Mouse (Mus musculus): Measurements from ENCODE around the gene Tbx5. TPM values are rescaled to one million over a fixed set of nuclear protein-coding genes. Genes with fewer than 3 reads are reported as not detected.

The Tbx5 gene
- polyA plus RNA-seq, 1 experiment = not detected

- no peaks in the 10 kb centered on the region for H3K36me3 ChIP-seq (ENCODE audit: control insufficient read depth, insufficient read depth)
- H3K79me2 ChIP-seq (ENCODE audit: control insufficient read depth, insufficient read depth) = no peaks in the 10 kb centered on the region
- TF ChIP-seq USF1 (IDR thresholded peaks at IDR 0.05; ENCODE audit: low read depth) (no peak), MYOG (IDR thresholded peaks at IDR 0.05; ENCODE audit: control insufficient read depth, extremely low read depth, insufficient read length) (no peak), CEBPB (IDR thresholded peaks at IDR 0.05; ENCODE audit: low read depth) (no peak), FOSL1 (IDR thresholded peaks at IDR 0.05; ENCODE audit: insufficient read depth, low read length, poor library complexity, severe bottlenecking) (no peak), MAX (IDR thresholded peaks at IDR 0.05) (no peak), CTCF (IDR thresholded peaks at IDR 0.05; ENCODE audit: control insufficient read depth, insufficient read depth, insufficient read length) (no peak), MYOD1 (IDR thresholded peaks at IDR 0.05; ENCODE audit: control insufficient read depth, insufficient read length, low read depth) (no peak)
- no peak overlapping the region for H3ac ChIP-seq (ENCODE audit: control insufficient read depth, insufficient read length, low read depth)
- no peak overlapping the region for H3K4me3 ChIP-seq (ENCODE audit: insufficient read depth, poor library complexity, severe bottlenecking)
- peaks cover 84% of the 10 kb centered on the region for H3K27me3 ChIP-seq (ENCODE audit: control insufficient read depth, insufficient read depth, insufficient read length)
- H3K79me3 ChIP-seq (ENCODE audit: low read depth) = no peaks in the 10 kb centered on the region
Observed at GRCm38 (mm10) chr5:119839616-119840368, 7.3 kb downstream of the Tbx5 start.

GRCm38 (mm10) chr5:119840404-119840803, 7.9 kb downstream of the Tbx5 start:
- Histone ChIP-seq H3K79me2 (ENCODE audit: control insufficient read depth, insufficient read depth) (no peaks in the 10 kb centered on the region), H3K27me3 (ENCODE audit: control insufficient read depth, insufficient read depth, insufficient read length) (peaks cover 83% of the 10 kb centered on the region), H3ac (ENCODE audit: control insufficient read depth, insufficient read length, low read depth) (no peak overlapping the region), H3K4me3 (ENCODE audit: insufficient read depth, poor library complexity, severe bottlenecking) (no peak overlapping the region), H3K36me3 (ENCODE audit: control insufficient read depth, insufficient read depth) (no peaks in the 10 kb centered on the region), H3K79me3 (ENCODE audit: low read depth) (no peaks in the 10 kb centered on the region)
- TF ChIP-seq MYOG (IDR thresholded peaks at IDR 0.05; ENCODE audit: control insufficient read depth, extremely low read depth, insufficient read length) (no peak), USF1 (IDR thresholded peaks at IDR 0.05; ENCODE audit: low read depth) (no peak), MYOD1 (IDR thresholded peaks at IDR 0.05; ENCODE audit: control insufficient read depth, insufficient read length, low read depth) (no peak), FOSL1 (IDR thresholded peaks at IDR 0.05; ENCODE audit: insufficient read depth, low read length, poor library complexity, severe bottlenecking) (no peak), CTCF (IDR thresholded peaks at IDR 0.05; ENCODE audit: control insufficient read depth, insufficient read depth, insufficient read length) (no peak), MAX (IDR thresholded peaks at IDR 0.05) (no peak), CEBPB (IDR thresholded peaks at IDR 0.05; ENCODE audit: low read depth) (no peak)

- H3K36me3 ChIP-seq (ENCODE audit: control insufficient read depth, insufficient read depth) = no peaks in the 10 kb centered on the region
- no peaks in the 10 kb centered on the region for H3K79me3 ChIP-seq (ENCODE audit: low read depth)
- peaks cover 72% of the 10 kb centered on the region for H3K27me3 ChIP-seq (ENCODE audit: control insufficient read depth, insufficient read depth, insufficient read length)
- TF ChIP-seq MYOD1 (IDR thresholded peaks at IDR 0.05; ENCODE audit: control insufficient read depth, insufficient read length, low read depth) (no peak), MYOG (IDR thresholded peaks at IDR 0.05; ENCODE audit: control insufficient read depth, extremely low read depth, insufficient read length) (no peak), USF1 (IDR thresholded peaks at IDR 0.05; ENCODE audit: low read depth) (no peak), CEBPB (IDR thresholded peaks at IDR 0.05; ENCODE audit: low read depth) (no peak), CTCF (IDR thresholded peaks at IDR 0.05; ENCODE audit: control insufficient read depth, insufficient read depth, insufficient read length) (no peak), MAX (IDR thresholded peaks at IDR 0.05) (no peak), FOSL1 (IDR thresholded peaks at IDR 0.05; ENCODE audit: insufficient read depth, low read length, poor library complexity, severe bottlenecking) (no peak)
- H3ac ChIP-seq (ENCODE audit: control insufficient read depth, insufficient read length, low read depth) = no peak overlapping the region
- no peak overlapping the region for H3K4me3 ChIP-seq (ENCODE audit: insufficient read depth, poor library complexity, severe bottlenecking)
- H3K79me2 ChIP-seq (ENCODE audit: control insufficient read depth, insufficient read depth) = no peaks in the 10 kb centered on the region
Observed at GRCm38 (mm10) chr5:119841634-119842420, 9.4 kb downstream of the Tbx5 start.

GRCm38 (mm10) chr5:119842701-119843393, 10.4 kb downstream of the Tbx5 start:
- TF ChIP-seq USF1 (IDR thresholded peaks at IDR 0.05; ENCODE audit: low read depth) = no peak
- TF ChIP-seq MAX (IDR thresholded peaks at IDR 0.05) = no peak
- no peak for TF ChIP-seq FOSL1 (IDR thresholded peaks at IDR 0.05; ENCODE audit: insufficient read depth, low read length, poor library complexity, severe bottlenecking)
- no peak for TF ChIP-seq MYOD1 (IDR thresholded peaks at IDR 0.05; ENCODE audit: control insufficient read depth, insufficient read length, low read depth)
- no peak for TF ChIP-seq MYOG (IDR thresholded peaks at IDR 0.05; ENCODE audit: control insufficient read depth, extremely low read depth, insufficient read length)
- TF ChIP-seq CEBPB (IDR thresholded peaks at IDR 0.05; ENCODE audit: low read depth) = no peak
- TF ChIP-seq CTCF (IDR thresholded peaks at IDR 0.05; ENCODE audit: control insufficient read depth, insufficient read depth, insufficient read length) = no peak
- Histone ChIP-seq H3K4me3 (ENCODE audit: insufficient read depth, poor library complexity, severe bottlenecking) (no peak overlapping the region), H3K79me2 (ENCODE audit: control insufficient read depth, insufficient read depth) (no peaks in the 10 kb centered on the region), H3K79me3 (ENCODE audit: low read depth) (no peaks in the 10 kb centered on the region), H3K27me3 (ENCODE audit: control insufficient read depth, insufficient read depth, insufficient read length) (peaks cover 64% of the 10 kb centered on the region), H3K36me3 (ENCODE audit: control insufficient read depth, insufficient read depth) (no peaks in the 10 kb centered on the region), H3ac (ENCODE audit: control insufficient read depth, insufficient read length, low read depth) (no peak overlapping the region)

- Histone ChIP-seq H3K36me3 (ENCODE audit: control insufficient read depth, insufficient read depth) (no peaks in the 10 kb centered on the region), H3K4me3 (ENCODE audit: insufficient read depth, poor library complexity, severe bottlenecking) (no peak overlapping the region), H3K79me2 (ENCODE audit: control insufficient read depth, insufficient read depth) (no peaks in the 10 kb centered on the region), H3ac (ENCODE audit: control insufficient read depth, insufficient read length, low read depth) (no peak overlapping the region), H3K79me3 (ENCODE audit: low read depth) (no peaks in the 10 kb centered on the region), H3K27me3 (ENCODE audit: control insufficient read depth, insufficient read depth, insufficient read length) (peaks cover 59% of the 10 kb centered on the region)
- no peak for TF ChIP-seq MAX (IDR thresholded peaks at IDR 0.05)
- TF ChIP-seq MYOD1 (IDR thresholded peaks at IDR 0.05; ENCODE audit: control insufficient read depth, insufficient read length, low read depth) = no peak
- no peak for TF ChIP-seq MYOG (IDR thresholded peaks at IDR 0.05; ENCODE audit: control insufficient read depth, extremely low read depth, insufficient read length)
- no peak for TF ChIP-seq FOSL1 (IDR thresholded peaks at IDR 0.05; ENCODE audit: insufficient read depth, low read length, poor library complexity, severe bottlenecking)
- no peak for TF ChIP-seq USF1 (IDR thresholded peaks at IDR 0.05; ENCODE audit: low read depth)
- TF ChIP-seq CTCF (IDR thresholded peaks at IDR 0.05; ENCODE audit: control insufficient read depth, insufficient read depth, insufficient read length) = no peak
- no peak for TF ChIP-seq CEBPB (IDR thresholded peaks at IDR 0.05; ENCODE audit: low read depth)
Observed at GRCm38 (mm10) chr5:119843394-119843777, 10.9 kb downstream of the Tbx5 start.

Data from C2C12 (cell line).